Mouse (Mus musculus) liver, embryonic 14.5 days (tissue): Measurements from ENCODE around the gene Lsm3.

Experiments
- CTCF ChIP-seq: IDR thresholded peaks from 2 replicates; pipeline ENCODE4 v1.5.1; 2016; ENCODE audit warnings: antibody characterized with exemption, low read depth, control low read depth
- EP300 ChIP-seq: IDR thresholded peaks from 2 replicates; pipeline ENCODE4 v1.6.1; 2016; ENCODE audit warnings: antibody characterized with exemption, low read depth

GRCm38 (mm10) chr6:91506036-91506435 is 9.7 kb upstream of the Lsm3 start:
- TF ChIP-seq CTCF = no peak
- TF ChIP-seq EP300 = no peak
